Mouse (Mus musculus) thymus, postnatal 25 days (tissue): ENCODE data around the gene Gstm1.
"Not testable (repeated sequence)": the region's sequence is repeated elsewhere in the genome, so short reads cannot be mapped to it uniquely, and the experiment has no call there.

Experiments
- DNase-seq: peaks from one replicate; pipeline ENCODE4 v3.0.0; 2022

Gstm1 gene

GRCm38 (mm10) chr3:108014098-108014973 lies 3.4 kb downstream of the Gstm1 start:
- no peak for DNase-seq

- DNase-seq, result no peak
These were observed 4.4 kb downstream of the Gstm1 start for GRCm38 (mm10) chr3:108013331-108013871.

GRCm38 (mm10) chr3:108011558-108011957 lies 6.2 kb downstream of the Gstm1 start:
- DNase-seq, result no peak

- no peak for DNase-seq
These were observed 7.5 kb downstream of the Gstm1 start for GRCm38 (mm10) chr3:108010286-108010685.

GRCm38 (mm10) chr3:108002021-108002420 lies 15.8 kb downstream of the Gstm1 start:
- no peak for DNase-seq

GRCm38 (mm10) chr3:107999491-107999890 lies 18.3 kb downstream of the Gstm1 start:
- DNase-seq, result no peak

GRCm38 (mm10) chr3:107998591-107998990 lies 19.2 kb downstream of the Gstm1 start:
- DNase-seq, result no peak

- no peak for DNase-seq
These were observed 21.2 kb downstream of the Gstm1 start for GRCm38 (mm10) chr3:107996576-107996975.

- not testable (repeated sequence) for DNase-seq
These were observed 21.8 kb downstream of the Gstm1 start for GRCm38 (mm10) chr3:107995974-107996373.

GRCm38 (mm10) chr3:107986041-107986562 lies 31.7 kb downstream of the Gstm1 start, which contains the start of gene Gstm2:
Gstm2 (minus strand) TSS chr3:107986453.
- no peak for DNase-seq

GRCm38 (mm10) chr3:107985141-107985540 lies 32.6 kb downstream of the Gstm1 start:
- not testable (repeated sequence) for DNase-seq

GRCm38 (mm10) chr3:107984471-107984870 lies 33.3 kb downstream of the Gstm1 start:
- DNase-seq, result no peak

- no peak for DNase-seq
These were observed 34.0 kb downstream of the Gstm1 start for GRCm38 (mm10) chr3:107983771-107984170.

- DNase-seq, result no peak
These were observed 35.0 kb downstream of the Gstm1 start for GRCm38 (mm10) chr3:107982726-107983125.

- no peak for DNase-seq
These were observed 36.5 kb downstream of the Gstm1 start for GRCm38 (mm10) chr3:107981261-107981660.

GRCm38 (mm10) chr3:107977691-107978090 lies 40.1 kb downstream of the Gstm1 start:
- no peak for DNase-seq

- no peak for DNase-seq
These were observed 43.5 kb downstream of the Gstm1 start for GRCm38 (mm10) chr3:107974237-107974636.

GRCm38 (mm10) chr3:107972070-107972469 lies 45.7 kb downstream of the Gstm1 start:
- no peak for DNase-seq

GRCm38 (mm10) chr3:107971101-107971500 lies 46.7 kb downstream of the Gstm1 start:
- not testable (repeated sequence) for DNase-seq

GRCm38 (mm10) chr3:107968724-107969395 lies 48.9 kb downstream of the Gstm1 start, which contains the start of gene Gstm3:
Gstm3 (minus strand) TSS chr3:107969283.
- DNase-seq, result no peak

- DNase-seq, result no peak
These were observed 51.1 kb downstream of the Gstm1 start for GRCm38 (mm10) chr3:107966631-107967030.

- no peak for DNase-seq
These were observed 52.2 kb downstream of the Gstm1 start for GRCm38 (mm10) chr3:107965592-107965991.

GRCm38 (mm10) chr3:107964656-107965308 lies 53.0 kb downstream of the Gstm1 start:
- no peak for DNase-seq
